Mouse (Mus musculus): Measurements from ENCODE around the gene Slc7a10.
A peak's percentile ranks its signal among the peaks of the same experiment; 100 is the strongest.
"Not testable (repeated sequence)": the region's sequence is repeated elsewhere in the genome, so short reads cannot be mapped to it uniquely, and the experiment has no call there.

Gene Slc7a10

DNA sequence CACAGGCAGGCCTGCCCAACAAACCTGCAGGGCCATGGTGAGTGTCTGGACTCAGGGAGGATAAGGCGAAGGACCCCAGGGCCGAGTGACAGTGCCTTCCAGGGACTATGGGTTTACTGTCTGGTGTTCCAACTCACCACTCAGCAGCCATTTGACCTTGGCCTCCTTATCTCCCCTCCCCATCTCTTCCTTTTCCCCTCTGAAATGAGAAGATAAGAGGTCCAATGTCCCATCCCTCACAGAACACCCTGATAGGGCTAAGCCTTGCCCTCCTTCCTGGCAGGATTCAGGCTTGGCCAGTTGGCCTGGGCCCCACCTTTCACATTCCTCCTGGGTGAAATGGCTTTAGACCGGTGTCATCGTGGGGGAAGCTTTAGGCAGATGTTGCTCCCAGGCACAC lies 10.7 kb upstream of the Slc7a10 start:
- DNase-seq (ENCODE audit: low spot score): no peak

DNA sequence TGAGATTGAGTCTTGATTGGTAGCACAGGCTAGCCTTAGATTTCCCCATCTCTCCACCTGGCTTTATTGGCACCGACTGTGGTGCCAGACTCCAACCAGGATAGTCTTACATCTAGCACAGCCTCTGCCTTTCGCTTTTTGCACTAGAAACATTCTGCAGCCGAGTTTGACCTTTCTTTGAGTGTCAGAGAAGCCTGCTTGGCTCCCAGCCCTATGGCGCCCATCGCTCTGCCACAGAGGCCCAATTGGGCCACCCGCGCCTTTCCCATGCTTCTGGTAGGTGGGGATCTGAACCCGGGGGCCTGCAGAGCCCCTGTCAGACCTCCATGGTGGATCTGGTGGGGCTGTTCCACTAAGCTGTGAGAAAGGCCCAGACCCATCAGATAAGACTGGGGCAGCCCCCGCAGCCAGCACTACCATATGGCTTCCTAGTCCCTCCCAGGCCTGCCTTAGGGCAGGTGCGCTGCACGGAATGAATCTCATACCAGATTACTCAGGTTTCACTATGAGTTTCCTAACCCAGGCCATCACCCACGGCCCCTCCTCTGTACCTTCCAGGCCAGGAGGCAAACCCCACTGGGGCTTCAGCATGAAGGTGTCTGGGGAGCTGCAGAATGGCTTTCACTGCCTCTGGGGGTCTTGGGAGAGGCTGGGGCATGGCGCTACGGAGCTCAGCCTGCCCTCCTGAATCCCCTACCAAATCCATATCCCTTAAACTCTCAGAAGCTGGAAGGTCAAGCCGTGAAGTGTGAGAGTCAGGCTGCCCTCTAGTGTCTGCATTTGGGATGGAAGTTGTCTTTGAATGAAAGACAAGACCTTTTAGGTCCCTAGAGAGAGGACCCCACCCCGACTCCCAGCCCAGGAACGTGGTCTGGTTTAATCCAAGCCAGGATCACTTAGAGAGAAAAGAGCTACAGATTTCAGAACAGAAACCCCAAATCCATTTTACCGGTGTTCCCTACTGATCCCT lies 9.5 kb upstream of the Slc7a10 start:
- no peak for DNase-seq (ENCODE audit: low spot score)

DNA sequence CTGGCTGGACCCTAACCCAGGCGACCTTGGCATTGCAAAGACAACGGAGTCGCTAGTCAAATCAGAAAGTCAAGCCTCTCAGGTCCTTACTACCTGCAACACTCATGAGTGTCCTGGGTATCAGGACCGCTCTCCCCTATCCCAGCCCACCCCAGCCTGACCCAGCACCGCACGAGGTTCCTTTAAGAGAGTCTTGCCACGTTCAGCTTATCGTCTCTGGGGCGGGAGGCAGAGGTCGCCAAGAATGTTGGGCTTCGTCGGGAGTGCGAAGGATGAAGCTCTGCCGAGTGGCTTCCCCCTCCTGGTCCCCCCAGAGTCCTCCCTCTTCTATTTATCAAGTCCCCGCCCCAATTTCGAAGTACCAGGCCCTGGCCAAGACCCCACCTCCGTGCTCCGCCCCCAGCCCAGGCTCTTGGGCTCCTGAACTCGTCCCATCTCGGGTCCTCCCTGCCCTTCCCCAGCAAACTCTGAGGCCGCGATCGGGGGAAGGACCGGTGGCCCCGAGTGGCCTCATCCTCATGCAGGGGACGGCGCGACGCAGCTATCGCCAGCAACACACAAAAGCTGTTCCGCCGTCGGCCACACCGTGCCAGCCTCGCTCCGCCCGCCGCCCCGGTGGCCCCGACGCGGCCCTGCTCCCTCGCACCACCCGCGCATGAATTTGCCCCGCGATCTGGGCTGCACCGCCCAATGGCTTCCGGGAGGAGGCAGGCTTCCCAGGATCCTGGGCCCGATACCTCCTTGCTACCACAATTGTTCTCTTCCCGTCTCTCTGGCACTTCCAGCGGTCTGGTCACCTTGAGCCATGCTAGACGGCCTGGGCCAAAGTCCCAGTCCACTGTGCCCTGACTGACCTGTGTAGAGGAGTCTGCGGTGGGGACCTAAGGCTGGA lies 1.1 kb upstream of the Slc7a10 start:
- no peak for DNase-seq (ENCODE audit: low spot score)

DNA sequence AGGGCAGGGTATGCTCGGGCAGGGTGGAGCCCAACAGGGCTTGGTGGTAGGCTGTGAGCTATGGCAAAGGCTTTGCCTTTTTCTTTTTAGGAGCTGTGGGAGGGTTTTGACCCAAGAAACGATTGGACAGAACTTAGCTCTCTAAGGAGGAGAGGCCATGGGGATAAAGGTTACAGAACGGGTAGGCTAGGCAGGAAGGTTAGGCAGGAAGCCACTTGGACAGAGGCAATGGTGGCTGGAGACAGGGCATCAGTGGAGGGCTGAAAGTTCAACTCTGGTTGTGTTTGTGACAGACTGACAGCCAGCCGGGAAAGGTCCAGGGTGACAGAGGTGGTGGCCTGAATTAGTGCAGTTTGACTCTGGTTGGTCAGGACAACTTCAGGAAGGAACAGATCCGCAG lies 3.5 kb downstream of the Slc7a10 start:
- no peak for DNase-seq (ENCODE audit: low spot score)

DNA sequence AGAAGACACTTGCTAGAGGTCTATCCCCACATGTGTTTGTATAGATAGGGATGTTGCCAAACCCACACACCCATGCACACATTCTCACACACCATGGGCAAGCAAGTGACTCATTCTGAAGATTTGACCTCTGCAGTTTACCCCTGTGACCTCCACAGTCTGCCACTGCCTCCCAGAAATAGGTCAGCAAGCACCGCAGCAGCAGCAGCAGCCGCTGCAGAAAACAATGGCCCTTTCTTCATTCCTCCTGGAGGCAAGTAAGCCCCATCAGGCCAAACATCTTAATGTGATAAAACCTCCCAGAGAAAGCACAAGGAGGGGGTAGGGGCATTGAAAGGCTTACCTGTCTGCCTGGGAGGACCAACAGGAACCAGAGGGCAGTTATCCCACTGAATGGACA lies 5.1 kb downstream of the Slc7a10 start:
- DNase-seq (ENCODE audit: low spot score): no peak

DNA sequence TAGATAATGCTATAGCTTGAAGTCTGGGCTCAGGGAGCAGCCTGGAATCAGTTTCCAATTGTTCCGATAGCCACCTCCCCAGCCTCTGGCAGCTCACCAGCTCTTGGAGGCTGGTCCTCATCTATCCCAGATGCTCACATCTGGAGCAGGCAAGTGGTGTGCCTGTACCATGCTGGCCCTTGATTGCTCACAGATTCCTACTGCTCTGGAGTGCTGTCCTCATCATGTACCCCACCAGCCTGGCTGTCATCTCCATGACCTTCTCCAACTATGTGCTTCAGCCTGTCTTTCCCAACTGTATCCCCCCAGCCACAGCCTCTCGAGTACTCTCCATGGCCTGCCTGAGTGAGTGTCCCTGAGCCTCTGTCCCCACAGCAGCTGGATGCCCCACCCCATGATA lies 10.8 kb downstream of the Slc7a10 start:
- no peak for DNase-seq (ENCODE audit: low spot score)

DNA sequence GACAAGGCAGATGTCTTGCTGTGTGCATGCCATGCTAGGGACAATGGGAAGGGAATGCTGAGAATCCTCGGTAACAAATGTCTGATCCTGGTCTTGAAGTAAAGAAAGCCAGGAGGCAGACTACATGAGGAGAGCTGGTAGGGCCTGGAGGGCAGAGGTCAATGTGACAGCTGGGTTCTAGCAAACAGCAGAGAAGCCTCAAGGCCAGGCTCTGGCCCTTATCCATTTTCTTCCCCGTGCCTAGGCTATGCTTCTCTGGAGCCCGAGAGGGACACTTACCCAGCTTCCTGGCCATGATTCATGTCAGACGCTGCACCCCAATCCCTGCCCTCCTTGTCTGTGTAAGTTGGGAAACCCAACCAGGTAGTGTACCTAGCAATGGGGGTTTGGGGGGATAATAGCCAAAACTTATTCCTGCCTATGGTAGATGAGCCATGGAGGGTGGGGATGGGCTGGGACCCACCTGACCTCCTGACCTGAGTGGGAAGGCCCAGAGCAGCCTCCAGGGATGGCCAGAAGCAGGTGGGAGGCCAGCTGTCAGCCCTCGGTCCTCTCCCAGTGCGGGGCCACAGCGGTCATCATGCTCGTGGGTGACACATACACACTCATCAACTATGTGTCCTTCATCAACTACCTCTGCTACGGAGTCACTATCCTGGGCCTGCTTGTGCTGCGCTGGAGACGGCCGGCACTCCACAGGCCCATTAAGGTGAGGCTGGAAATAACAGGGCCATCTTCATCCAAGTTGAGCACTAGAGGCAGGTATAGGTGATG lies 13.0 kb downstream of the Slc7a10 start:
- no peak for DNase-seq (ENCODE audit: low spot score)

DNA sequence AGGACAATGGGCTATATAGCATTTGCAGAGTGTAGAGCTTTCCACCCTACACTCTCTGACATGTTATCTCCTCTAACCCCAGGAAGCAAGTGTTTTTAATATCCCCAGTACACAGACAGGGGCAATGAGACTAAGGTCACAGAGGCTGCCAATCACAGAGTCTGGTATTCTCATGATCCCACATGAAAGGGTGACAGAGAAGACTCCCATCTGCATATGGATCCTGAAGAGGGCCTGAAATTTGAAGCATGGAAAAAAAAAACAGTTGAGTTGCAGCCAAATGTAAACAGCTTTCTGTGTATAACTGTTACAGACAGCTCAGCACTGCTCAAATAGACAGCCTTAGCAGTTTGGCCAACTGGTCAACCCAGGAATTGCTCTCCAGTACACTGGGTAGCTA lies 13.6 kb downstream of the Slc7a10 start:
- DNase-seq (ENCODE audit: low spot score): no peak

DNA sequence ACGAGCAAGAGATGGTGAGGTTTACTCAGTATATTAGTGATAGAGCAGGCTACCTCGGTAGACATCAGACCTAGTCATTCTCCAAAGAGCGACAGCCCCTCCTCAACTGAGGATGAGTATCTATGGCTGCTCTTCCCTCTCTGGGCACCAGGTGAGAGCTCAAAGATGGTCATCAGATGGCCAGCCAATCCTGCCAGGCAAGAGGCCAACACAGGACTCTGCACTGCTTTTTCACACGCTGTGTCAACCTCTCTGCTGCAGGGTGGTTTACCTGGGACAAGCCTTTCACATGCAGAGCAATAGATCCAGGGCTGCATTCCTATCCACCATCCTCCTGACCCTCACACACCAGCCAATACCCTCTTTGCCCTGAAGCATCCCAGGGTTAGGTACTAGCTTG lies 25.6 kb downstream of the Slc7a10 start:
- DNase-seq (ENCODE audit: low spot score): no peak

DNA sequence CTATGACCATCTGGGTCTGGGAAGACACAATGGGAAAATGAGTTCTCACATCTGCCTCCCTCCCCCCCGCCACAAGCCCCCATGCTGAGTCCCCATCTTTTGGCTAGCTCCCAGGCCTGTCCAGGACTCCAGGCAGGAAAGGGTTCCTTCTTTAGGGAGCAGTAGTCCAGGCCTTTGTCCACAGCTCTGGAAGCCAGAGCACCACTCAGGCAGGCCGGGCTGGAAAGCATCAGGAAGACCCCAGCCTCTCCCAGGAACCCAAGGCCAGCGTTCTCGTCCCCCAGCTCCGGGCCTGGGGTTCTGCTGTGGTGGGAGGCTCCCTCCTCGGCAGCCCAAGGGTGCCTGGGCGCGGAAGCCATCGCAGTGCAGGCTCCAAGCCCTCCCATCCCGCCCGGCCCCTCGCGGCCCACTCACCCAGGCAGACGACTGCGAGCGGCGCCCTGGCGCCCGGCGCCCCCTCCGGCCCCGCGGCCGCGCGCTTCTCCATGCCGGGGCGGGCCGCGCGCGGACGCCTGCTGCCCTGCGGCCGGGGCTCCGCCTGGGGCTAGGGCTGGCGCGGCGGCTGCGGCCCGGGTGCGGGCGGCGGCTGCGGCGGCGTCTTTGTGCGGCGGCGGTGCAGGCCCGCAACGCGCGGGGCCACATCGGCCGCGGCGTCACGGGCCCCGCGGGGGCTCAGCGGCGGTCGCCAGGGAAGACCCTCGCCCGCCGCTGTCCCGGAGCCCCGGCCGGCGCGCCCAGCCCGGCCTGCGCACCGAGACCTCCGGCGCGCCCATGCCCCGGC lies 28.4 kb downstream of the Slc7a10 start:
- DNase-seq (ENCODE audit: low spot score): no peak

DNA sequence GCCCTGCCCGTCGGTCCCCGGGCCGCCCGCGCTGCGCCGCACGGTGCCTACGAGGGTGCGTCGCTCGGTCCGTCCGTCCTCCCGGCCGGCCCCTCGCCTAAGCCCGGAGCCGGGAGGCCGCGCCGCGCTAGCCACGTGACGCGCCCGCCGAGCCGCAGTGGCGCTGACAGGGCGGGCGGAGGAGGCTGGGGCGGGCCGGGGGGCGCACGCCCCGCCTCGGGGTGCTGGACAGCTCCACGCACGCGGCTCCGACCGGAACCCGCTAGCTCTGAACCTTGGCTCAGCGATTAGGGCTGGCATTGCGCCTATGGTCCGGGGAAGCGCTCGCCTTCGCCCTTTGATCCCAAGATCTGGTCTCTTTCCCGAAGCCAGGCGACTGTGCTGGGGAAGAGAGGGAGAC lies 29.0 kb downstream of the Slc7a10 start, which contains the start of gene Lrp3:
Gene Lrp3, minus strand, starts transcription at position 274 of the 400 bp plus-strand sequence.
- DNase-seq (ENCODE audit: low spot score): no peak

DNA sequence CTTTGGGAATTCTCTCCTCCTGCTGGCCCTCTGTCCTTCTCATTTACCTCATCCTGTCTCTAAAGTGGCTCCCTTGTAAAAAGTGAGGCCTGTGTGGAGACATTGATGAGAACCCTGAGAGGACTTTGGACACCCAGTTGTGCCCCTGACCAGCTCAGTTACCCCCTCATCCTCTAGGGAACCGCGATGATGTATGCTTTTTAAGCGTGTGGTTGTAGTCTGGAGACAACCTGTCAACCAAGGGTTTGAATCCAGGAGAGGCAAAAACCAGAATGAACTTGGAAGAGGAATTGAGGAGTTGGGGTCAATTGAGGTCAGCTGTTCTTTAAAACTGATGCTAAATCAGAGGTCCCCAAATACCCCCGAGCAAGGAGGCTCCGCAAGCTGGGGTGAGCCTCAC lies 29.5 kb downstream of the Slc7a10 start:
- DNase-seq (ENCODE audit: low spot score): no peak

DNA sequence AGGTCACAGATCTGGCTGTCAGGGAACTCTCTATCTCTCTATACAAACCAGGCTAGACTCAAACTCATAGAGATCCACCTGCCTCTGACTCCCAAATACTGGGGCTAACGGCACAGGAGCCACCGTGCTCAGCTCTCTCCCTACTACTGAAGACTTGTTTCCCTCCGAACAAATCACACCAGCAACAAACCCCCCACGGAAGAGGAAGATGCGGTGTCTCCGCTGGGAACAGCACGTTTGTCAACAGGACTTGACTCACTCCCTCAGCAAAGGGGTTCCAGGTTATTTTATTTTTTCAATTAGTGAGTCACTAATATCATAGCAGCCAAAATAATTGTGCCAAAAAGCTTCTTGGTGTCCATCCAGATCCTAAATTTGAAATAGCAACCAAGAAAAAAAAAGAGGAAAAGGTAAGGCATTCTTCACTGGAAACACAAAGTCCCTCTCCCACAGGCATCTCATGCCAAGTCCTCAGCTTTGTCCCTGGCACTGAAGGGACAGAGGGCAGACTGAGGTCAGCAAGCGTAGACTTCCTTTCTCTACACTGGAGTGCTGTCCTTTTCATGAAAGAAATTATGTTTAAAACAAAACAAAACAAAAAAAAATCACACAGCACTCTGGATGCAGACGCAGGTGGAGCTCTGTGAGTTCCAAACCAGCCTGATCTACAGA lies 34.6 kb downstream of the Slc7a10 start:
- no peak for DNase-seq (ENCODE audit: low spot score)

DNA sequence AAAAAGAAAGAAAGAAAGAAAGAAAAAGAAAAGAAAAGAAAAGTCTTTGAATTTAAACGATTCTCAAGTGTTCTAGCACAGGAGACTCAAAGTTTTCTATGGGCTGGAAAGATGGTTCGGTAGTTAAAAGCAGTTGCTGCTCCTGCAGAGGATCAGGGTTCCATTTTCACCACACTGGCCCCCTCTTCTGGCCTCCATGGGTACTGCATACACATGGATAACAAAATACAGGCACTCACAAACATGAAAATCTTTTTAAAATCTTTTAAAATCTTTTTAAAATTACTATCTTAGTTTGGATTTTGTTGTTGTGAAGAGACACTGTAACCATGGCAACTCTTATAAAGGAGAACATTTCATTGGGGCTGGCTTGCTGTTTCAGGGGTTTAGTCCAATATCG lies 44.1 kb downstream of the Slc7a10 start:
- peak; percentile 37 for DNase-seq (ENCODE audit: low spot score)

DNA sequence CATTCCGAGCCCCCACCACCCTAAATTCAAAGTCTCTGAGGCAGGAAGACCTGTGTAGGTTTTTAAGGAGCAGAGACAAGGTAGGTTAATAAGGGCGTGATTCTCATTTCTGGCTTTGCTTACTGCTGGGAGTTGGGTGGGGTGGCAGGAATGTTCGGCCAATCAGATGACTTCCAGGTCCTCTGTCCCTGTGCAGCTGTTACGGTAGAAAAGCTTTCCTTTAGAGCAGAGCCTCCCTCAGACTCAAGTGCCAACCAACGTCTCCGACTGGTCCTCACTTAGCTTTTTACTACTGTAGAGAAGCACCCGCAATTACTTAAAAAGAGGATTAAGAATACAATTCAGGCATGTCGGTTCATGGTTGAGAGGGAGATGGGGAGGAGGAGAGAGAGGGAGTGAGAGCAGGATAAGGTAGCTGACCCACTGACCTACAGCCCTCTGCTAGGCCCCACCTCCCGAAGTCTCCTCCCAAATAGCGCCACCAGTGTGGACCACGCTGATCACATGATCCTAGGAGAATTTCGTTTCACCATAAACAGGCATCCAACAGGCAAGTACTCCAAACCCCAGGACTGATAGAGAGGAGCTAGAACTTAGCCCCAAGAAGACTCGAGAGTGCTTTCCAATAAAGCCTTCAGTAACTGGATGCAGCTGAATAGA lies 46.7 kb downstream of the Slc7a10 start:
- DNase-seq (ENCODE audit: low spot score): no peak

DNA sequence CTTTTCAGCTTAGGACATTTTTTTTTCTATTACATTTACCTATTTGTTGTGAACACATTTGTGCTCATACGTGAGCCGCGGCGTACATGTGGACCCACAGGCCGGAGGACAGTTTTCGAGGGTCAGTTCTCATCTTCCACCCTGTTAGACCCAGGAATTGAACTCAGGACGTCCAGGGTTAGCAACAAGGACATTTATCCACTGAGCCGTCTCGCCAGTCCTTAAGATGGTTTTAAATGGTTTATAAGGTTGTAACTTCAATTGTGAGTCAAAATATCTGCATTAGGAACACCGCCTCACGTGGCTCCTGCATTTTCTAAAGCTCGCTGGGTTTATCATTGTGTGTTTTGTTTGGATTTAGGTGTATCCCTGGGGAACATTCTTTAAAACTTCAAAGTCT lies 47.7 kb downstream of the Slc7a10 start:
- DNase-seq (ENCODE audit: low spot score): no peak

DNA sequence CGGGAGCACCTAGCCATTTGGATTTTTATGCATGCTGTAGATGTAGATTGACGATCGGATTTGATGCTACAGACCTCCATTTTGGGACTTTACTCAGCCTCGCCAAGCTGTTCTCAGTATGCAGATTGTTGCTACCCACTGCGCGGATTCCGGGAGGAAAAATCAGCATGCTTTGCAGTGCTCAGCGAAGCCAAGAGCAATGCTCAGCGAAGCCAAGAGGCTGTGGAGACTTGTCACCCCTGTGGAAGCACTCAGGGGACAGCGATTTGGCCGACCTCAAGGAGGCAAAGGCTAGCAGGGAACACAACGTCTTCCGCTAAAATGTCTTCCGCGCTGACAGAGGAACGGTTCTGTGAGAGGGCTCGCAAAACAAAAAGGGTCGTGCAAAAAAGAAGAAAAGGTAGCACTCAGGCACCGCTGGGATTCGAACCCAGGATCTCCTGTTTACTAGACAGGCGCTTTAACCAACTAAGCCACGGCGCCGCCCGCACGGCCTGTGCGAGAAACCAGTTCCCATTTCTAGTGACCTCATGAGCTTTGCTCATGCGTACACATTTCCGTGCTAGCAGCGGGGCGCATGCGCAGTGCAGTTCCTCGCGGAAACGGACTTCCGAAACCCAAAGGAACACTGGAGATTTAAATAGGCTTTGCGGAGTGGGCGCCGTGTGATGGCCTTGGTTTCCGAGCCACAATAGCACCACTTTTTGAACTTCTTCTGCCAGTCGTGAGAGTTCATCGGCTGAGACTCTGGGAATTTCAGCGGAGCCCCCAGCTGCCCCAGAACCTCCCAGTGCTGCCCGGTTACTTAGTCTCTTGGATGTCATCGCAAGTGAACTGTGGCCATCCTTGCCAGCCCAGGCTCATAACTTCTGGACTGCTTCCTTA lies 48.4 kb downstream of the Slc7a10 start:
- peak; percentile 93 for DNase-seq (ENCODE audit: low spot score)

DNA sequence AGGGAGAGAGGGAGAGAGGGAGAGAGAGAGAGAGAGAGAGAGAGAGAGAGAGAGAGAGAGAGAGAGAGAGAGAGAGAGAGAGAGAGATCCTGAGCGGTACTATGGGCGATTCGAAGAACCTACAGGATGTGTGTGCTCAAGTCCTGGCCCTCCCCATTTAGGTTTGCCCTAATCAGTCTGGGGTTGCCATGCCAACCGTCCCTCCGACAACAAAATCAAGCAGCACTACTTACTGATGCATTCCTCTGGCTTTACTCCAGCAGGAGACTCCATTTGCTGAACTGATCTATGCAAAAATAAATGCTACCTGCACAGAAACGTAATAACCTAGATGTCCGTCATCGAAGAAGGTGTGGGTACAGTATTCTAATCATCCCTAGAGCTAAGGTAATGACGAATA lies 49.1 kb downstream of the Slc7a10 start:
- peak; percentile 66 for DNase-seq (ENCODE audit: low spot score)

DNA sequence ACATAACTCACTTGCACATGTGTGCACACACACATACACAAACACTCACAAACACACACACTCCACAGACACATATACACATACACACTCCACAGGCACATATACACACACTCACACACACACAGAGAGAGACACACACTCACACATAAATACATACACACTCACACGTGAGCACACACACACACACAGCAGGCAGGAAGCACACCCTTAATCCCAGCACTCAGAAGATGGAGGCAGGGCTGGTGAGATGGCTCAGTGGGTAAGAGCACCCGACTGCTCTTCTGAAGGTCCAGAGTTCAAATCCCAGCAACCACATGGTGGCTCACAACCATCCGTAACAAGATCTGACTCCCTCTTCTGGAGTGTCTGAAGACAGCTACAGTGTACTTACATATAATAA lies 51.8 kb downstream of the Slc7a10 start:
- not testable (repeated sequence) for DNase-seq (ENCODE audit: low spot score)
